In genomic region chr8:122735542-122736473, GRCm38 (mm10) we compare ENCODE assay signal across 9 mouse cellular contexts. TPM values are rescaled to one million over a fixed set of nuclear protein-coding genes. Genes with fewer than 3 reads are reported as not detected.
DNase-seq lines count a peak whose midpoint lies in the region; ATAC-seq lines count a peak whose summit lies in the region.
"Had no signal": no experiment of that assay in that cellular context is flagged by ENCODE, and none has a peak within 500 bp of the region (broad histone marks: within the 10 kb centered on the region; RNA-seq: fewer than 3 reads in every experiment).

No protein-coding gene starts in this region.

- no peaks in the 10 kb centered on the region for H3K9me3 ChIP-seq in kidney, embryonic 15.5 days (replicated peaks)
- H3K9me3 ChIP-seq in kidney, embryonic 16.5 days (ENCODE audit: low read length) = no peaks in the 10 kb centered on the region
- no peaks in the 10 kb centered on the region for H3K9me3 ChIP-seq in hindbrain, embryonic 15.5 days
- no peaks in the 10 kb centered on the region for H3K9me3 ChIP-seq in neural tube, embryonic 14.5 days (ENCODE audit: control insufficient read depth, low read length)
- H3K9me3 ChIP-seq: lung, embryonic 15.5 days had no signal

- intact Hi-C loops in left cerebral cortex, postnatal 10 days (cut with DNase I) = no loop called here

- no peak overlapping the region for H3K9ac ChIP-seq in kidney, embryonic 15.5 days
- no peak overlapping the region for H3K9ac ChIP-seq in kidney, embryonic 16.5 days (replicated peaks; ENCODE audit: low read length)
- H3K9ac ChIP-seq in hindbrain, embryonic 15.5 days = no peak overlapping the region
- H3K9ac ChIP-seq in neural tube, embryonic 14.5 days (replicated peaks; ENCODE audit: low read depth, low read length) = no peak overlapping the region
- H3K9ac ChIP-seq: lung, embryonic 15.5 days had no signal

- peaks cover 20% of the 10 kb centered on the region for H3K4me1 ChIP-seq in kidney, embryonic 15.5 days
- peaks cover 8% of the 10 kb centered on the region for H3K4me1 ChIP-seq in kidney, embryonic 16.5 days (ENCODE audit: insufficient read depth, low read length)
- H3K4me1 ChIP-seq in hindbrain, embryonic 15.5 days (replicated peaks) = peaks cover 68% of the 10 kb centered on the region
- peaks cover 56% of the 10 kb centered on the region for H3K4me1 ChIP-seq in neural tube, embryonic 14.5 days (ENCODE audit: control insufficient read depth, insufficient read depth, low read length)
- H3K4me1 ChIP-seq: lung, embryonic 15.5 days had no signal

- WGBS in kidney, embryonic 15.5 days = 55% methylated on average over 19 of the region's 19 CpGs
- 60% methylated on average over 19 of the region's 19 CpGs for WGBS in kidney, embryonic 16.5 days
- WGBS in hindbrain, embryonic 15.5 days = 42% methylated on average over 19 of the region's 19 CpGs
- WGBS in neural tube, embryonic 14.5 days = 50% methylated on average over 19 of the region's 19 CpGs

- ATAC-seq in kidney, embryonic 15.5 days (replicated peaks; ENCODE audit: low FRiP score) = 0 out of 2 replicates have a peak, but pooled peaks have one; percentile 50
- ATAC-seq in kidney, embryonic 16.5 days (ENCODE audit: low FRiP score, low TSS enrichment) = no peak
- ATAC-seq in erythroblast, adult 5-6 weeks (replicated peaks; ENCODE audit: low FRiP score, poor library complexity, severe bottlenecking) = peak; percentile 53
- ATAC-seq in hindbrain, embryonic 15.5 days (ENCODE audit: low FRiP score, low read depth) = no peak
- no peak for ATAC-seq in neural tube, embryonic 14.5 days (ENCODE audit: low read depth)

- H3K4me2 ChIP-seq in kidney, embryonic 15.5 days = no peak overlapping the region
- no peak overlapping the region for H3K4me2 ChIP-seq in kidney, embryonic 16.5 days (replicated peaks; ENCODE audit: low read depth, low read length)
- no peak overlapping the region for H3K4me2 ChIP-seq in hindbrain, embryonic 15.5 days
- H3K4me2 ChIP-seq in neural tube, embryonic 14.5 days (ENCODE audit: low read depth, low read length) = no peak overlapping the region
- H3K4me2 ChIP-seq: lung, embryonic 15.5 days had no signal

- no peaks in the 10 kb centered on the region for H3K36me3 ChIP-seq in kidney, embryonic 15.5 days
- no peaks in the 10 kb centered on the region for H3K36me3 ChIP-seq in kidney, embryonic 16.5 days (ENCODE audit: insufficient read depth, low read length)
- H3K36me3 ChIP-seq in hindbrain, embryonic 15.5 days = no peaks in the 10 kb centered on the region
- H3K36me3 ChIP-seq in neural tube, embryonic 14.5 days (ENCODE audit: control insufficient read depth, insufficient read depth, low read length) = no peaks in the 10 kb centered on the region
- H3K36me3 ChIP-seq: lung, embryonic 15.5 days had no signal

- no peak overlapping the region for H3K4me3 ChIP-seq in kidney, embryonic 15.5 days (replicated peaks)
- H3K4me3 ChIP-seq in kidney, embryonic 16.5 days (ENCODE audit: low read length) = no peak overlapping the region
- no peak overlapping the region for H3K4me3 ChIP-seq in hindbrain, embryonic 15.5 days
- no peak overlapping the region for H3K4me3 ChIP-seq in neural tube, embryonic 14.5 days (ENCODE audit: low read depth, low read length)
- H3K4me3 ChIP-seq: lung, embryonic 15.5 days had no signal

- H3K27ac ChIP-seq in kidney, embryonic 15.5 days = no peak overlapping the region
- no peak overlapping the region for H3K27ac ChIP-seq in kidney, embryonic 16.5 days (ENCODE audit: low read length)
- H3K27ac ChIP-seq in hindbrain, embryonic 15.5 days (replicated peaks) = peak overlapping the region; percentile 83
- H3K27ac ChIP-seq in neural tube, embryonic 14.5 days (ENCODE audit: low read depth, low read length) = peak overlapping the region; percentile 65
- H3K27ac ChIP-seq: lung, embryonic 15.5 days had no signal

- no peak for DNase-seq in embryo, embryonic 10.5 days (ENCODE audit: low spot score)
- no peak for DNase-seq in left cerebral cortex, postnatal 10 days (ENCODE audit: extremely low spot score in 1 of 2, low spot score in 2 of 2)
- no peak for DNase-seq in right cerebral cortex, postnatal 25 days

- peaks cover 25% of the 10 kb centered on the region for H3K27me3 ChIP-seq in kidney, embryonic 15.5 days
- H3K27me3 ChIP-seq in kidney, embryonic 16.5 days (ENCODE audit: insufficient read depth, low read length) = no peaks in the 10 kb centered on the region
- H3K27me3 ChIP-seq in hindbrain, embryonic 15.5 days = no peaks in the 10 kb centered on the region
- H3K27me3 ChIP-seq in neural tube, embryonic 14.5 days (ENCODE audit: control insufficient read depth, insufficient read depth, low read length) = no peaks in the 10 kb centered on the region

RNA-seq across cellular contexts. Expression of gene Cbfa2t3, which starts 36.9 kb away (rescaled TPM):
- polyA plus RNA-seq in kidney, embryonic 15.5 days (2015; fragmentation: Nextera tagmentation; extraction: Ambion mirVana) = 3.5 and 3.6 TPM in 2 replicates
- 3.5 and 4.5 TPM in 2 replicates for polyA plus RNA-seq in kidney, embryonic 16.5 days (2015; fragmentation: Nextera tagmentation; extraction: Ambion mirVana)
- total RNA-seq in erythroblast, adult 5-6 weeks (2015; ENCODE audit: low replicate concordance) = 10.9 and 13.1 TPM in 2 replicates
- total RNA-seq in erythroblast, adult 5-6 weeks (2017; ENCODE audit: low replicate concordance) = 10.9 and 13.8 TPM in 2 replicates
- 19.1 and 21.2 TPM in 2 replicates for polyA plus RNA-seq in hindbrain, embryonic 15.5 days (2015; fragmentation: Nextera tagmentation; extraction: Ambion mirVana)
- 23.5 and 23.9 TPM in 2 replicates for polyA plus RNA-seq in neural tube, embryonic 14.5 days (2014; fragmentation: Nextera tagmentation; extraction: Ambion mirVana)
- total RNA-seq in left cerebral cortex, postnatal 10 days (2021) = 10 to 100 TPM; 17.8 to 18.8 TPM

RNA-seq across cellular contexts. Expression of gene Acsf3, which starts 39.5 kb away (rescaled TPM):
- polyA plus RNA-seq in kidney, embryonic 15.5 days (2015; fragmentation: Nextera tagmentation; extraction: Ambion mirVana) = 18.1 and 21.0 TPM in 2 replicates
- polyA plus RNA-seq in kidney, embryonic 16.5 days (2015; fragmentation: Nextera tagmentation; extraction: Ambion mirVana) = 22.7 and 22.9 TPM in 2 replicates
- total RNA-seq in erythroblast, adult 5-6 weeks (2015; ENCODE audit: low replicate concordance) = 3.3 TPM in 1 of 2 replicates, not detected in the other
- total RNA-seq in erythroblast, adult 5-6 weeks (2017; ENCODE audit: low replicate concordance) = 1.7 and 5.2 TPM in 2 replicates
- 15.6 and 17.1 TPM in 2 replicates for polyA plus RNA-seq in hindbrain, embryonic 15.5 days (2015; fragmentation: Nextera tagmentation; extraction: Ambion mirVana)
- polyA plus RNA-seq in neural tube, embryonic 14.5 days (2014; fragmentation: Nextera tagmentation; extraction: Ambion mirVana) = 16.2 and 16.3 TPM in 2 replicates
- 10 to 100 TPM; 17.8 to 18.1 TPM for total RNA-seq in left cerebral cortex, postnatal 10 days (2021)

Comparison
In these comparisons a context has a peak if more than half of its experiments do, and no peak if none do; other contexts are left out.
1. ATAC-seq: peak in kidney, embryonic 15.5 days (single experiment) and erythroblast, adult 5-6 weeks (single experiment); none in kidney, embryonic 16.5 days (single experiment), hindbrain, embryonic 15.5 days (single experiment) and neural tube, embryonic 14.5 days (single experiment).
2. H3K27ac ChIP-seq: peak in hindbrain, embryonic 15.5 days (single experiment) and neural tube, embryonic 14.5 days (single experiment); none in kidney, embryonic 15.5 days (single experiment) and kidney, embryonic 16.5 days (single experiment).